Mouse (Mus musculus): ENCODE results near the gene Kcna2. TPM values are rescaled to one million over a fixed set of nuclear protein-coding genes. Genes with fewer than 3 reads are reported as not detected.

Gene Kcna2
- total and polyA plus RNA-seq, 3 experiments: not detected

DNA sequence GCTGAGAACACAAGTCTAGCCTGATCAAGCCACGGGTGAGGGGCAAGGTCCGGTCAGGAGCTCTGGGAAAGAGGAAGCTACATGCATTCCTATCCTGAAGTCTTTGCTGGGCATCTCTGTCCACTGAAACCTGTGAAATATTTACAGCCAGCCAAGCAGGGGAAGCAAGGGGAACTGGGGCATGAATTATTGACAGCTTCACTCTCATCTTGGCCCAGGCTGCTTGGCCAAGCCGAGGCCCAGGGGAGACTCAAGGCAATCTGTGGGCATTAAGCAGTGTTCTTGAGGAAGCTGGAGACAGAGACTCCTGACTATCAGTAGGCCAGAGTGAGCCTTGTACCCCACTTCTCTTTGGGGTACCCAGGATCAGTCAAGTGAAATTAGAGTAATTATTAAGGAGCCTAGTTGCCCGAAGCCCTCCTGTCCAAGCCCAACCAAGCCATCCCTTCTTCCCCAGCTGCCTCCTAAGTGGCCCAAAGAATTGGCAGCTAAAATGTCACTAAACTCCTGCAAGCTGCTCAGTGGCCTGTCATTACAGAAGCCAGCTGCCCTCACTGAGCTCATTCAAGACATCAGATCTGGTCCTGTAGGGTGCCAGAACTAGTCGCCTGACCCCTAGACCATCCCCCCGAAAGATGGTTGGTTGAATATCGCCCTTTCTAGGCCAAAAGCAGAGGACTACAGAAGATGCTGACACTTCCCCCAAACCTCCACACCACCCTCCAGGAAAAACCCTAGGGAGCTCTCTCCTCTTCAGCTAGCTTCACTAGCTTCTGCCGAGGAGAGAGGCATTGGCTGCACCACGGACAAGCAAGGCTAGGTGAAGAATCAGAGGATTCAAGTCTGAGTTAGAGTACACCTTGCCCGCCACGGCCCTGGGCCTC is 53.1 kb downstream of the Kcna2 start:
- H3K79me2 ChIP-seq (replicated peaks; ENCODE audit: control insufficient read depth, extremely low read depth, insufficient read depth, poor library complexity, severe bottlenecking): no peaks in the 10 kb centered on the region
- H3K27me3 ChIP-seq (replicated peaks): no peaks in the 10 kb centered on the region
- no peak for DNase-seq (ENCODE audit: extremely low read depth)
- H3K36me3 ChIP-seq (replicated peaks in 1 of 2; ENCODE audit: control insufficient read depth in 1 of 2, insufficient read depth in 1 of 2, low read length in 1 of 2): no peaks in the 10 kb centered on the region
- no peak overlapping the region for H3K27ac ChIP-seq (ENCODE audit: insufficient read depth, low read depth)
- no peak overlapping the region for H3K4me2 ChIP-seq (ENCODE audit: insufficient read depth, low read depth, poor library complexity, severe bottlenecking)
- no peaks in the 10 kb centered on the region for H3K9me3 ChIP-seq (replicated peaks; ENCODE audit: low read length)
- H3K4me3 ChIP-seq (replicated peaks in 1 of 3; ENCODE audit: low read depth in 2 of 3, low read length in 2 of 3, poor library complexity in 1 of 3): no peak overlapping the region
- no peak overlapping the region for H3K9ac ChIP-seq (ENCODE audit: insufficient read depth, low read depth)
- TF ChIP-seq USF2 (conservative IDR thresholded peaks at IDR 0.05; ENCODE audit: low read depth, low read length) (no peak), JUN (IDR thresholded peaks at IDR 0.05; ENCODE audit: insufficient read depth, low read depth, low read length) (no peak), MAFK (IDR thresholded peaks at IDR 0.05; ENCODE audit: insufficient replicate concordance, low read length) (no peak), MYC (IDR thresholded peaks at IDR 0.05; ENCODE audit: low read depth, low read length) (no peak), EP300 (IDR thresholded peaks at IDR 0.05; ENCODE audit: low read length) (no peak), TCF12 (IDR thresholded peaks at IDR 0.05; ENCODE audit: low read depth, low read length) (no peak), HCFC1 (IDR thresholded peaks at IDR 0.05; ENCODE audit: low read depth, low read length) (no peak), IRF4 (IDR thresholded peaks at IDR 0.05; ENCODE audit: low read depth, low read length) (no peak)
- H3K4me1 ChIP-seq (ENCODE audit: control insufficient read depth in 1 of 2, insufficient read depth in 2 of 2): peaks cover 0 to 2% of the 10 kb centered on the region in 2 experiments; a peak in 1 of 4 replicates
- dilution Hi-C loops (cut with MboI; ENCODE audit: extremely low pct_ligation_motif_present, extremely low pct_unique_long_range_greater_than_20kb, low sequenced_read_pairs) (no loop called here), in situ Hi-C loops (cut with MboI; ENCODE audit: low pct_ligation_motif_present, low pct_unique_long_range_greater_than_20kb, low sequenced_read_pairs) (loop anchor here (5.0 kb wide), 1 partner anchor 62 kb away; no protein-coding TSS in a partner anchor)

DNA sequence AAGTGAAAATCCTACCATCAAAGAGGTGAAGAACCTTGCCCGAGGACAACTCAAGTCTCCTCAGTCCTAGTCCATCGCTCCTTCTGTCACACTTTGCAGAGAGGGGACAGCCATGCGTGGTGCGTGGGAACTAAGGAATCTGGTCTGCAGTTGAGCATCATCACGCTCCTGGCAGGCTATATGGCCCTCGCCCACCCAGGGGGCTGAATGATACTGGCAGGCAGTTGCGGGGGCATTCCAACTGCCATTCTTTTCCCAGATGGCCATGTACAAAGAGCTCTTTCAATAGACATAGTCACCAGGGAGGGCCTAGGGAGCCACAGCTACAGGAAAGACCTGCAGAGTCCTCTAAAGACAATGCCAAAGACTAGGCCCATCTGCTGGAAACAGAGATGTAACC is 57.9 kb downstream of the Kcna2 start:
- no peak overlapping the region for H3K9ac ChIP-seq (ENCODE audit: insufficient read depth, low read depth)
- in situ Hi-C loops (cut with MboI; ENCODE audit: low pct_ligation_motif_present, low pct_unique_long_range_greater_than_20kb, low sequenced_read_pairs) (no loop called here), dilution Hi-C loops (cut with MboI; ENCODE audit: extremely low pct_ligation_motif_present, extremely low pct_unique_long_range_greater_than_20kb, low sequenced_read_pairs) (no loop called here)
- no peak overlapping the region for H3K4me2 ChIP-seq (ENCODE audit: insufficient read depth, low read depth, poor library complexity, severe bottlenecking)
- no peak overlapping the region for H3K4me3 ChIP-seq (replicated peaks in 1 of 3; ENCODE audit: low read depth in 2 of 3, low read length in 2 of 3, poor library complexity in 1 of 3)
- no peak for DNase-seq (ENCODE audit: extremely low read depth)
- peaks cover 0 to 4% of the 10 kb centered on the region in 2 experiments; a peak in 1 of 4 replicates for H3K4me1 ChIP-seq (ENCODE audit: control insufficient read depth in 1 of 2, insufficient read depth in 2 of 2)
- H3K9me3 ChIP-seq (replicated peaks; ENCODE audit: low read length): no peaks in the 10 kb centered on the region
- TF ChIP-seq UBTF (IDR thresholded peaks at IDR 0.05; ENCODE audit: low read depth, low read length) (no peak), CTCF (conservative IDR thresholded peaks at IDR 0.05 in 1 of 2, IDR thresholded peaks at IDR 0.05 in 1 of 2; ENCODE audit: low read depth in 2 of 2, low read length in 2 of 2) (no peak), USF1 (IDR thresholded peaks at IDR 0.05; ENCODE audit: low read depth, low read length) (no peak), E2F4 (IDR thresholded peaks at IDR 0.05; ENCODE audit: insufficient replicate concordance, low read depth, low read length) (no peak), HCFC1 (IDR thresholded peaks at IDR 0.05; ENCODE audit: low read depth, low read length) (no peak), MYC (IDR thresholded peaks at IDR 0.05; ENCODE audit: low read depth, low read length) (no peak), SIN3A (IDR thresholded peaks at IDR 0.05; ENCODE audit: low read length) (no peak), SMC3 (IDR thresholded peaks at IDR 0.05; ENCODE audit: low read depth, low read length) (no peak), ZKSCAN1 (IDR thresholded peaks at IDR 0.05; ENCODE audit: borderline replicate concordance, low read depth, low read length) (no peak), JUN (IDR thresholded peaks at IDR 0.05; ENCODE audit: insufficient read depth, low read depth, low read length) (no peak), GABPA (IDR thresholded peaks at IDR 0.05; ENCODE audit: insufficient replicate concordance, low read depth, low read length) (no peak), IRF4 (IDR thresholded peaks at IDR 0.05; ENCODE audit: low read depth, low read length) (no peak), MXI1 (IDR thresholded peaks at IDR 0.05; ENCODE audit: low read depth, low read length) (no peak), MAX (IDR thresholded peaks at IDR 0.05; ENCODE audit: low read length) (no peak), POLR2A (IDR thresholded peaks at IDR 0.05; ENCODE audit: low read depth, low read length) (no peak), TCF12 (IDR thresholded peaks at IDR 0.05; ENCODE audit: low read depth, low read length) (no peak), PAX5 (IDR thresholded peaks at IDR 0.05; ENCODE audit: low read length) (no peak), USF2 (conservative IDR thresholded peaks at IDR 0.05; ENCODE audit: low read depth, low read length) (no peak), MEF2A (IDR thresholded peaks at IDR 0.05; ENCODE audit: borderline replicate concordance, low read depth, low read length) (no peak), ZMIZ1 (IDR thresholded peaks at IDR 0.05; ENCODE audit: low read depth, low read length) (no peak)
- H3K79me2 ChIP-seq (replicated peaks; ENCODE audit: control insufficient read depth, extremely low read depth, insufficient read depth, poor library complexity, severe bottlenecking): no peaks in the 10 kb centered on the region
- peaks cover 18% of the 10 kb centered on the region for H3K27me3 ChIP-seq (replicated peaks)
- no peak overlapping the region for H3K27ac ChIP-seq (ENCODE audit: insufficient read depth, low read depth)
- H3K36me3 ChIP-seq (replicated peaks in 1 of 2; ENCODE audit: control insufficient read depth in 1 of 2, insufficient read depth in 1 of 2, low read length in 1 of 2): no peaks in the 10 kb centered on the region

All from CH12.LX (cell line).